Mouse (Mus musculus): ENCODE results near the gene Fam53a.
A peak's percentile ranks its signal among the peaks of the same experiment; 100 is the strongest.

Gene Fam53a

GRCm38 (mm10) chr5:33629301-33629987 is at the start of gene Fam53a, which contains the start of gene Gm9903:
Gene Fam53a, minus strand, starts transcription at chr5:33629635.
Gene Gm9903, plus strand, starts transcription at chr5:33629925.
- peak; percentile 98 to 100 for DNase-seq (ENCODE audit: low read depth in 1 of 2, low spot score in 2 of 2)

- no peak for DNase-seq (ENCODE audit: low read depth in 1 of 2, low spot score in 2 of 2)
Measured at GRCm38 (mm10) chr5:33678244-33678643, 48.8 kb upstream of the Fam53a start.

- DNase-seq (ENCODE audit: low read depth in 1 of 2, low spot score in 2 of 2), result no peak
Measured at GRCm38 (mm10) chr5:33675964-33676363, 46.5 kb upstream of the Fam53a start.

GRCm38 (mm10) chr5:33674439-33674838 is 45.0 kb upstream of the Fam53a start:
- DNase-seq (ENCODE audit: low read depth in 1 of 2, low spot score in 2 of 2), result no peak

GRCm38 (mm10) chr5:33671659-33672058 is 42.2 kb upstream of the Fam53a start:
- no peak for DNase-seq (ENCODE audit: low read depth in 1 of 2, low spot score in 2 of 2)

- DNase-seq (ENCODE audit: low read depth in 1 of 2, low spot score in 2 of 2), result no peak
Measured at GRCm38 (mm10) chr5:33668223-33668622, 38.8 kb upstream of the Fam53a start.

GRCm38 (mm10) chr5:33658664-33659050 is 29.2 kb upstream of the Fam53a start:
- no peak for DNase-seq (ENCODE audit: low read depth in 1 of 2, low spot score in 2 of 2)

- DNase-seq (ENCODE audit: low read depth in 1 of 2, low spot score in 2 of 2), result peak; percentile 96 to 98
Measured at GRCm38 (mm10) chr5:33657787-33658663, 28.6 kb upstream of the Fam53a start, which contains the start of the genes Tacc3 and Tmem129. Gene Tacc3, plus strand, starts transcription at chr5:33658128. Gene Tmem129, minus strand, starts transcription at chr5:33658416.

GRCm38 (mm10) chr5:33657251-33657786 is 27.9 kb upstream of the Fam53a start:
- DNase-seq (ENCODE audit: low read depth in 1 of 2, low spot score in 2 of 2), result no peak

- DNase-seq (ENCODE audit: low read depth in 1 of 2, low spot score in 2 of 2), result no peak
Measured at GRCm38 (mm10) chr5:33656739-33657138, 27.3 kb upstream of the Fam53a start.

- DNase-seq (ENCODE audit: low read depth in 1 of 2, low spot score in 2 of 2), result no peak
Measured at GRCm38 (mm10) chr5:33655251-33655840, 25.9 kb upstream of the Fam53a start.

- DNase-seq (ENCODE audit: low read depth in 1 of 2, low spot score in 2 of 2), result no peak
Measured at GRCm38 (mm10) chr5:33654424-33654823, 25.0 kb upstream of the Fam53a start.

- DNase-seq (ENCODE audit: low read depth in 1 of 2, low spot score in 2 of 2), result no peak
Measured at GRCm38 (mm10) chr5:33652783-33653173, 23.3 kb upstream of the Fam53a start.

- DNase-seq (ENCODE audit: low read depth in 1 of 2, low spot score in 2 of 2), result peak; percentile 89 to 94
Measured at GRCm38 (mm10) chr5:33651921-33652782, 22.7 kb upstream of the Fam53a start, which contains the start of gene Slbp. Gene Slbp, minus strand, starts transcription at chr5:33652574.

- DNase-seq (ENCODE audit: low read depth in 1 of 2, low spot score in 2 of 2), result no peak
Measured at GRCm38 (mm10) chr5:33651541-33651920, 22.1 kb upstream of the Fam53a start.

- DNase-seq (ENCODE audit: low read depth in 1 of 2, low spot score in 2 of 2), result no peak
Measured at GRCm38 (mm10) chr5:33651017-33651416, 21.6 kb upstream of the Fam53a start.

GRCm38 (mm10) chr5:33640652-33641051 is 11.2 kb upstream of the Fam53a start:
- DNase-seq (ENCODE audit: low read depth in 1 of 2, low spot score in 2 of 2), result peak in 1 of 2 experiments; percentile 23

GRCm38 (mm10) chr5:33638826-33639225 is 9.4 kb upstream of the Fam53a start:
- no peak for DNase-seq (ENCODE audit: low read depth in 1 of 2, low spot score in 2 of 2)

- DNase-seq (ENCODE audit: low read depth in 1 of 2, low spot score in 2 of 2), result no peak
Measured at GRCm38 (mm10) chr5:33637606-33638350, 8.3 kb upstream of the Fam53a start.

GRCm38 (mm10) chr5:33635361-33635760 is 5.9 kb upstream of the Fam53a start:
- DNase-seq (ENCODE audit: low read depth in 1 of 2, low spot score in 2 of 2), result no peak
